26 mouse cellular contexts compared by ENCODE assay signal in the genomic region with DNA sequence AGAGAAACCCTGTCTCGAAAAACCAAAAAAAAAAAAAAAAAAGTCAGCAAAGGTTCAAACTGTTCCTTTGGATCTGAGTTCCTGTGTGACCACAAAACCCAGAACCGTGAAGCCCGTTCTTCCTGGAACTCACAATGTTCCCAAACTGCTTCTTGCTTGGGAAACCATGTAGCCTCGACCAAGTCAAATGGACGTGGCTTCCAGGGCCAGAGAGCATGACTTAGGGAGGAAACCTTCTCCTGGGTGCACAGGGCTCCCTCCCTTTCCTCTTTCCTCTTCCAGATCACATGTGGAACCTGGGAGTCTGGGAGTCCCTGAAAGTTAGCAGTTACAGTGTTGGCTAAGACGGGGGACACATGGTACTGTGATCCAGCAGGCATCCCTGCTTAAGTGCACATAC.
"Had no signal": no experiment of that assay in that cellular context is flagged by ENCODE, and none has a peak within 500 bp of the region (broad histone marks: within the 10 kb centered on the region; RNA-seq: fewer than 3 reads in every experiment).

No protein-coding gene starts in this region.

- H3K4me2 ChIP-seq: heart, embryonic 12.5 days; hindbrain, embryonic 12.5 days; hindbrain, embryonic 14.5 days; intestine, embryonic 15.5 days; kidney, embryonic 15.5 days; limb, embryonic 12.5 days; liver, embryonic 11.5 days; liver, embryonic 13.5 days; liver, embryonic 15.5 days had no signal

- H3K27ac ChIP-seq: heart, embryonic 10.5 days; hindbrain, embryonic 10.5 days; hindbrain, embryonic 12.5 days; hindbrain, embryonic 14.5 days; intestine, embryonic 15.5 days; kidney, embryonic 15.5 days; layer of hippocampus, adult 2 months; left cerebral cortex, adult 2 months; limb, embryonic 10.5 days; limb, embryonic 12.5 days; liver, embryonic 13.5 days; liver, embryonic 15.5 days had no signal

- H3K9ac ChIP-seq: heart, embryonic 12.5 days; hindbrain, embryonic 12.5 days; hindbrain, embryonic 14.5 days; intestine, embryonic 15.5 days; kidney, embryonic 15.5 days; limb, embryonic 12.5 days; liver, embryonic 13.5 days; liver, embryonic 15.5 days; liver, postnatal 0 days had no signal

- ATAC-seq: hindbrain, embryonic 16.5 days; inflammation-experienced regulatory T-cells, adult 6 months; intestine, embryonic 15.5 days; intestine, postnatal 0 days; liver, postnatal 0 days had no signal

- H3K9me3 ChIP-seq: heart, embryonic 10.5 days; hindbrain, embryonic 12.5 days; intestine, embryonic 15.5 days; limb, embryonic 10.5 days; liver, embryonic 13.5 days; liver, embryonic 15.5 days had no signal

- DNase-seq: gastrocnemius, adult 2 months; gastrocnemius, postnatal 10 days; gastrocnemius, postnatal 25 days; heart, postnatal 10 days; heart, postnatal 4 days; kidney, adult 9 months; kidney, postnatal 4 days; liver; liver, embryonic 13.5 days; liver, postnatal 0 days had no signal

- H3K36me3 ChIP-seq: heart, embryonic 10.5 days; heart, embryonic 12.5 days; hindbrain, embryonic 10.5 days; hindbrain, embryonic 12.5 days; intestine, embryonic 15.5 days; kidney, embryonic 15.5 days; limb, embryonic 10.5 days; limb, embryonic 12.5 days; liver, embryonic 13.5 days; liver, embryonic 15.5 days had no signal

- H3K27me3 ChIP-seq: heart, embryonic 12.5 days; hindbrain, embryonic 12.5 days; intestine, embryonic 15.5 days; kidney, embryonic 15.5 days; limb, embryonic 12.5 days; liver, embryonic 13.5 days; liver, embryonic 15.5 days had no signal

- H3K4me3 ChIP-seq: gastrocnemius, adult 2 months; heart, embryonic 10.5 days; heart, embryonic 12.5 days; hindbrain, embryonic 10.5 days; hindbrain, embryonic 12.5 days; intestine, embryonic 15.5 days; kidney, embryonic 15.5 days; layer of hippocampus, adult 2 months; left cerebral cortex, adult 2 months; limb, embryonic 10.5 days; limb, embryonic 12.5 days; liver, embryonic 13.5 days; liver, embryonic 15.5 days had no signal
